Mouse (Mus musculus) mesoderm, embryonic 11.5 days (tissue): ENCODE measurements around the gene Nuak1.

Source experiments
- DNase-seq: peaks from one replicate; pipeline ENCODE4 v3.0.0-alpha.2; 2012; ENCODE audit warnings: low read depth, low spot score

Nuak1 gene

GRCm38 (mm10) chr10:84345730-84346129 is 94.7 kb downstream of the Nuak1 start:
- no peak for DNase-seq

GRCm38 (mm10) chr10:84343536-84343935 is 96.9 kb downstream of the Nuak1 start:
- DNase-seq: no peak

- no peak for DNase-seq
Measured at GRCm38 (mm10) chr10:84339456-84339855, 100.9 kb downstream of the Nuak1 start.

GRCm38 (mm10) chr10:84338752-84339151 is 101.6 kb downstream of the Nuak1 start:
- no peak for DNase-seq

GRCm38 (mm10) chr10:84335441-84335840 is 105.0 kb downstream of the Nuak1 start:
- DNase-seq: no peak

GRCm38 (mm10) chr10:84329822-84330221 is 110.6 kb downstream of the Nuak1 start:
- DNase-seq: no peak

- DNase-seq: no peak
Measured at GRCm38 (mm10) chr10:84329336-84329735, 111.1 kb downstream of the Nuak1 start.

GRCm38 (mm10) chr10:84324018-84324417 is 116.4 kb downstream of the Nuak1 start:
- no peak for DNase-seq
